Mouse (Mus musculus): ENCODE measurements around the gene Tppp3. TPM values are rescaled to one million over a fixed set of nuclear protein-coding genes. Genes with fewer than 3 reads are reported as not detected.
A peak's percentile ranks its signal among the peaks of the same experiment; 100 is the strongest.

Gene Tppp3
- polyA plus RNA-seq, 1 experiment, result 3.5 TPM

DNA sequence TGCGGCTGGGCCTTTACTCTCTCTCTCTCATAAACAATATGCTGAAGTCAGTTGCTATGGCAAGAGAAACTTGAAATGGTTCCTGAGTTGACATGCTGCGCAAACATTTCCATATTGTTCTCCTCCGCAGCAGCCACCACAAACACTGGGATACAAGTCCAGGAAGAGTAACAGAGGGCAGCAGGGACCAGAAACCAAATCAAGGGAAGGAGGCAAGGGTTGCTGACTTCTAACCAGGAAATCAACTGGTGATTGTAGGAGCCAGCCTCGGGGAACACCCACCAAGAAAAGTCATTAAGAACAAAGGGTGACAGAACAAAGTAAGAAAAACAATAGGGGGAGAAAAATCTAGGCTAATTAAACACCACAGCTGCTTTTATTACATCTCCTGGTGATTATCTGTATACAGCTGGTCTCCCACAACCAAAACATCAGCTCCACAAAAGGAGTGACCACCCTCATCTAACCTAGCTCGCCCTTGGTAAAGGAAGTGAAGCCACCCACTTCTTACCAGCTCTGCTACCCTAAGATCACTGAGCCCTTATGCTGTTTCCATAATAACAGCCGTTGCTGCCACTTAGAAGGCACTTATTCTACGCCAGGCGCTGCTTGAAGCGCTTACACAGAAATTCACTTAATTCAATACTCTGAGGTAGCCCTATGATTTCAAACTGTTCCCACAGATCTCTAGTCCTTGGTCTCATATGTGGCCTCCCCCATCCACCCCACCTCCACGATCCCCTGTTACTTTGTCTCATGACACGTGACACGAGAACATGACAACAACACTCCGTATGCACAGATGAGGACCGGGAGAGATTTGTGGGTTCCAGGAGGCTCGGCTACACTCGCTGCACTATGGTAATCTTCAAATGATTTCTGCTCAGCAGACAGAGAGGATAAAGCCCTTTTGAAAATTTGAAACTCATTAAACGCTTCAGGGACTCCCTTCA, 24.3 kb upstream of the Tppp3 start:
- 68% methylated on average over 17 of the region's 17 CpGs for WGBS
- Histone ChIP-seq H3K4me3 (replicated peaks; ENCODE audit: control insufficient read depth, low read depth, low read length) (no peak overlapping the region), H3K4me1 (ENCODE audit: control insufficient read depth, insufficient read depth, low read length) (no peaks in the 10 kb centered on the region; the same call in 1 of the 2 replicates), H3K27ac (ENCODE audit: control insufficient read depth, insufficient read depth, low read depth, low read length, poor library complexity) (no peak overlapping the region)
- no peak for TF ChIP-seq POLR2A (IDR thresholded peaks at IDR 0.05; ENCODE audit: borderline replicate concordance, control insufficient read depth, low read depth, low read length)
- TF ChIP-seq CTCF (IDR thresholded peaks at IDR 0.05; ENCODE audit: control insufficient read depth, insufficient read depth, low read length), result no peak

GRCm38 (mm10) chr8:105494566-105494965, 23.2 kb upstream of the Tppp3 start:
- H3K4me1 ChIP-seq (ENCODE audit: control insufficient read depth, insufficient read depth, low read length), result no peaks in the 10 kb centered on the region; the same call in 1 of the 2 replicates
- no peak overlapping the region for H3K27ac ChIP-seq (ENCODE audit: control insufficient read depth, insufficient read depth, low read depth, low read length, poor library complexity)
- H3K4me3 ChIP-seq (replicated peaks; ENCODE audit: control insufficient read depth, low read depth, low read length), result no peak overlapping the region
- 84% methylated on average over 3 of the region's 3 CpGs for WGBS
- no peak for TF ChIP-seq POLR2A (IDR thresholded peaks at IDR 0.05; ENCODE audit: borderline replicate concordance, control insufficient read depth, low read depth, low read length)
- TF ChIP-seq CTCF (IDR thresholded peaks at IDR 0.05; ENCODE audit: control insufficient read depth, insufficient read depth, low read length), result no peak

- WGBS, result 81% methylated on average over 3 of the region's 3 CpGs
- TF ChIP-seq CTCF (IDR thresholded peaks at IDR 0.05; ENCODE audit: control insufficient read depth, insufficient read depth, low read length) (no peak), POLR2A (IDR thresholded peaks at IDR 0.05; ENCODE audit: borderline replicate concordance, control insufficient read depth, low read depth, low read length) (no peak)
- Histone ChIP-seq H3K27ac (ENCODE audit: control insufficient read depth, insufficient read depth, low read depth, low read length, poor library complexity) (no peak overlapping the region), H3K4me1 (ENCODE audit: control insufficient read depth, insufficient read depth, low read length) (no peaks in the 10 kb centered on the region; the same call in 1 of the 2 replicates), H3K4me3 (replicated peaks; ENCODE audit: control insufficient read depth, low read depth, low read length) (no peak overlapping the region)
Observed at GRCm38 (mm10) chr8:105493495-105493894, 22.2 kb upstream of the Tppp3 start.

- H3K4me1 ChIP-seq (ENCODE audit: control insufficient read depth, insufficient read depth, low read length), result no peaks in the 10 kb centered on the region
- 42% methylated on average over 1 of the region's 1 CpGs for WGBS
- TF ChIP-seq CTCF (IDR thresholded peaks at IDR 0.05; ENCODE audit: control insufficient read depth, insufficient read depth, low read length) (no peak), POLR2A (IDR thresholded peaks at IDR 0.05; ENCODE audit: borderline replicate concordance, control insufficient read depth, low read depth, low read length) (no peak)
- H3K27ac ChIP-seq (ENCODE audit: control insufficient read depth, insufficient read depth, low read depth, low read length, poor library complexity), result no peak overlapping the region
- no peak overlapping the region for H3K4me3 ChIP-seq (replicated peaks; ENCODE audit: control insufficient read depth, low read depth, low read length)
Observed at GRCm38 (mm10) chr8:105489281-105489680, 18.0 kb upstream of the Tppp3 start.

DNA sequence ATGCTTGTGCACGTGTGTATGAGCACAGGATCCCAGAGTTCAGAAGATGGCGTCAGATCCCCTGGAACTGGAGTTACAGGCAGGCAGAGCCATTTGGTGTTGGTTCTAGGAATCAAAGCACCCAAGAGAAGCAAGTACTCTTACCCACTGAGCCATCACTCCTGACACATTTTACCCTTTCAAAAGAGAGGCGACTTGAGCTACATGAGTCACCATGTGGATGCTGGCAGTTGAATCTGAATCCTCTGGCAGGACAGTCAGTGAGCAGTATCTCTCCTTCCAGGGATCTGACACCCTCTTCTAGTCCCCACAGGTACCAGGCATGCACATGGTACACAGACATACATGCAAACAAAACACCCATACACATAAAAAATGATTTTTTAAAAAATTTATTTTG, 16.8 kb upstream of the Tppp3 start:
- Histone ChIP-seq H3K4me3 (replicated peaks; ENCODE audit: control insufficient read depth, low read depth, low read length) (no peak overlapping the region), H3K27ac (ENCODE audit: control insufficient read depth, insufficient read depth, low read depth, low read length, poor library complexity) (no peak overlapping the region), H3K4me1 (ENCODE audit: control insufficient read depth, insufficient read depth, low read length) (no peaks in the 10 kb centered on the region)
- TF ChIP-seq CTCF (IDR thresholded peaks at IDR 0.05; ENCODE audit: control insufficient read depth, insufficient read depth, low read length) (no peak), POLR2A (IDR thresholded peaks at IDR 0.05; ENCODE audit: borderline replicate concordance, control insufficient read depth, low read depth, low read length) (no peak)
- WGBS, result 82% methylated on average over 3 of the region's 3 CpGs

- H3K27ac ChIP-seq (ENCODE audit: control insufficient read depth, insufficient read depth, low read depth, low read length, poor library complexity), result no peak overlapping the region
- no peaks in the 10 kb centered on the region for H3K4me1 ChIP-seq (ENCODE audit: control insufficient read depth, insufficient read depth, low read length)
- 84% methylated on average over 2 of the region's 2 CpGs for WGBS
- TF ChIP-seq POLR2A (IDR thresholded peaks at IDR 0.05; ENCODE audit: borderline replicate concordance, control insufficient read depth, low read depth, low read length), result no peak
- peak; percentile 59; the same call in 1 of the 2 replicates for TF ChIP-seq CTCF (IDR thresholded peaks at IDR 0.05; ENCODE audit: control insufficient read depth, insufficient read depth, low read length)
- no peak overlapping the region for H3K4me3 ChIP-seq (replicated peaks; ENCODE audit: control insufficient read depth, low read depth, low read length)
Observed at GRCm38 (mm10) chr8:105484392-105484791, 13.1 kb upstream of the Tppp3 start.

DNA sequence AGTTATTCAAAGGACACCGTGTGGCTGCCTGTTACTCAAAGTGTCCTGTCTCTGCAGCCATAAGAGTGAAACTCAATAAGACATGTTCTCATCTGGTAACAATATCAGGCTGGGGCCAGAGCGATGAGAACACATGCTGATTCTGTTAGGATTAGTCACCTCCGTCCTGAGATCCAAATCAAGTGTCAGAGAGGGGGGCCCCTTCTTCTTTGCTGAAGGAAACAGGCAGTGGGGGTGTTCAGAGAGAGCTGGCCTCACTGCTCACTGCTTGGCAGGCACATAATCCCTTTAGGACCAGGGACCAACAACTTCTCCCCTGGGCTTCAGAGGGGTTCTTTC, 12.7 kb upstream of the Tppp3 start:
- Histone ChIP-seq H3K27ac (ENCODE audit: control insufficient read depth, insufficient read depth, low read depth, low read length, poor library complexity) (no peak overlapping the region), H3K4me3 (replicated peaks; ENCODE audit: control insufficient read depth, low read depth, low read length) (no peak overlapping the region), H3K4me1 (ENCODE audit: control insufficient read depth, insufficient read depth, low read length) (no peaks in the 10 kb centered on the region)
- TF ChIP-seq CTCF (IDR thresholded peaks at IDR 0.05; ENCODE audit: control insufficient read depth, insufficient read depth, low read length), result no peak
- no peak for TF ChIP-seq POLR2A (IDR thresholded peaks at IDR 0.05; ENCODE audit: borderline replicate concordance, control insufficient read depth, low read depth, low read length)
- 90% methylated on average over 3 of the region's 3 CpGs for WGBS

DNA sequence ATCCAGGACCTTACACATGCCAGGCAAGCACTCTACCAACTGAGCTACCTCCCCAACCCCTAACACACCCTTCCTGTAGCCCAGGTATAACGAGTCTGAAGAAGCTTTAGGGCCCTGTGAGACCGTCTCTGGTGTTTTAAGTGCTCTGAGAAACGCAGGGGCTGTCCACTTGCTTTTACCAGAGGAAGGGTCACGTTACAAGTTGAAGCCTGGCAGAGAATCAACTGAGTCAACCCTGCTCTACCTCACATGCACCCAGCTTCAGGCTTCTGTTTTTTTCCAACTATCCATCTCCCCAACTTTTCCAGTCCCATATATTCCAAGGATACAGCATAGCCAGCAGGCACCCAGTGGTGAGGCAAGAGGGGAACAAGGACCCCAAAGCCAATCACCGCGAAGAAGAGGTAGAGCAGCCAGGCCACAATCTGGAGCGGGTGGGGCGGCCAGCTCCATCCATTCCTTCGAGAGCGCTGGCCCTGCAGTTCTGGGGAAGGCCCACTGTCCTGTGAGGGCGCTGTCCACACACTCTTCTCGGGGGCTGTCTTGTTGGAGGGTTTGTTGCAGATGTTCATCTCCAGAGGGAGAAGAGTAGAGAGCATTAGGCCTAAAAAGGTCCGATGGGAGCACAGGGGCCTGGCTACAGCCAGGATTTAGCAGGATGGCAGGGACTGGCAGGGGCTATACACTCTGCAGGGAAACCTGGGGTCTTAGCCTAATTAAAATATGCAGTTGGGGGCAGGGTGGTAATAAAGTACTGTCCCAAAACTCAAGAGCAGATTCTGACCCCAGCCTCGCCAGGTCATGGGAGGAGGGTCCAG, 12.1 kb upstream of the Tppp3 start:
- Histone ChIP-seq H3K27ac (ENCODE audit: control insufficient read depth, insufficient read depth, low read depth, low read length, poor library complexity) (no peak overlapping the region), H3K4me3 (replicated peaks; ENCODE audit: control insufficient read depth, low read depth, low read length) (no peak overlapping the region), H3K4me1 (ENCODE audit: control insufficient read depth, insufficient read depth, low read length) (no peaks in the 10 kb centered on the region)
- WGBS, result 76% methylated on average over 14 of the region's 14 CpGs
- TF ChIP-seq CTCF (IDR thresholded peaks at IDR 0.05; ENCODE audit: control insufficient read depth, insufficient read depth, low read length), result no peak
- TF ChIP-seq POLR2A (IDR thresholded peaks at IDR 0.05; ENCODE audit: borderline replicate concordance, control insufficient read depth, low read depth, low read length), result no peak

Measured in bone marrow, adult 2 months (tissue).